Mouse (Mus musculus) heart, postnatal 0 days (tissue): ENCODE measurements around the gene Tank.

Experiments
- CTCF ChIP-seq: IDR thresholded peaks from 2 replicates; pipeline ENCODE4 v1.5.1; 2016; ENCODE audit warnings: antibody characterized with exemption, control low read depth, low read depth
- EP300 ChIP-seq: IDR thresholded peaks from 2 replicates; pipeline ENCODE4 v1.6.1; 2016; ENCODE audit warnings: antibody characterized with exemption, low read depth

DNA sequence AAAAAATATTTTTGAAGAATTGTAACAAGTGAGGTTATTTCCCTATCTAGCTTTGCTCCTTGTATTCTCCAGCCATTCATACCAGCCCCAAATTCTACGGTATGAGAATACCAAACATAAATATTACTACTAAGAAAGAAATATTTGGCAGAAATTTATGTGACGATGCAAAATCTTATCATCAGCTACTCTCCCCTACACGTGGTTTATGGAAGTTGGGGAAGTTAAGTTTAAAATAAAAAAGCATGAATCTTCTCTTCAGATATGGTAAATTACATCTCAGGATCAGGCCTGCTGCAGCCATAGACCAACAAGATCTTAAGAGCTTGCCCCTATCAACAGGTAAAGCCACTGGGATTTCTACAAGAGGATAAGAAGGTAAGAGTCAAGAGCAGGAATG, 1.9 kb upstream of the Tank start:
- TF ChIP-seq CTCF (no peak), EP300 (no peak)
